Mouse (Mus musculus) G1E (cell line): ENCODE data around the gene Kank4. TPM values are rescaled to one million over a fixed set of nuclear protein-coding genes. Genes with fewer than 3 reads are reported as not detected.

Experiments used
- ATAC-seq: 2 replicates; pipeline ENCODE4 v1.8.0; 2016; ENCODE audit warnings: mild to moderate bottlenecking; ENCODE audit not compliant: insufficient number of reproducible peaks, poor library complexity, low FRiP score, severe bottlenecking; ENCODE audit errors: extremely low read depth
- DNase-seq: peaks from one replicate; pipeline ENCODE4 v3.0.0; 2012; ENCODE audit warnings: low spot score
- H3K27me3 ChIP-seq: 2 replicates; pipeline ENCODE4 v1.6.1; 2012; ENCODE audit warnings: mild to moderate bottlenecking, low read length, inconsistent platforms; ENCODE audit not compliant: insufficient read depth
- H3K36me3 ChIP-seq: replicated peaks from 2 replicates; pipeline ENCODE3; 2012; ENCODE audit warnings: mild to moderate bottlenecking, inconsistent platforms
- H3K4me1 ChIP-seq: 2 replicates; pipeline ENCODE4 v1.6.1; 2012; ENCODE audit warnings: low read depth, low read length, inconsistent platforms, mixed read lengths; ENCODE audit not compliant: insufficient read depth
- H3K4me3 ChIP-seq: 2 replicates; pipeline ENCODE4 v1.5.1; 2012; ENCODE audit warnings: low read depth, mild to moderate bottlenecking, inconsistent platforms, low read length, moderate library complexity, mixed read lengths
- H3K9me3 ChIP-seq: replicated peaks from 2 replicates; pipeline ENCODE4 v1.6.1; 2012; ENCODE audit warnings: inconsistent platforms
- CTCF ChIP-seq: IDR thresholded peaks from 2 replicates; pipeline ENCODE4 v1.5.1; 2012; ENCODE audit warnings: low read depth, low read length, inconsistent platforms, mixed read lengths
- GATA1 ChIP-seq: IDR thresholded peaks from 2 replicates; pipeline ENCODE4 v1.6.1; 2012; ENCODE audit warnings: borderline replicate concordance, low read length, inconsistent platforms, mixed read lengths
- GATA2 ChIP-seq: IDR thresholded peaks from 2 replicates; pipeline ENCODE4 v1.6.1; 2012; ENCODE audit warnings: low read depth, low read length, inconsistent platforms, borderline replicate concordance
- POLR2AphosphoS5 ChIP-seq: IDR thresholded peaks from 2 replicates; pipeline ENCODE4 v1.6.1; 2012; ENCODE audit warnings: low read depth, low read length, inconsistent platforms; ENCODE audit not compliant: insufficient replicate concordance
- TAL1 ChIP-seq: conservative IDR thresholded peaks from 2 replicates; pipeline ENCODE4 v1.6.1; 2012; ENCODE audit warnings: low read depth, low read length, inconsistent platforms, mixed read lengths
- polyA plus RNA-seq: library from polyadenylated mRNA; stranded (reverse); fragments of >175 nt; gene quantifications from 2 replicates; pipeline ENCODE4 v1.2.3, GENCODE M21; 2012
- total RNA-seq, 2 experiments: library from RNA; stranded (forward) in 1 of 2; stranded (reverse) in 1 of 2; fragments of 200-1000 nt in 1 of 2; fragments of >200 nt in 1 of 2; fragmentation: Nextera tagmentation in 1 of 2; gene quantifications; 2 replicates each; pipeline ENCODE4 v1.2.3; 2014 to 2017

Kank4 gene
- total and polyA plus RNA-seq, 3 experiments, result 0.33 TPM; not detected in 2

GRCm38 (mm10) chr4:98816807-98817183, 542 bp downstream of the Kank4 start:
- no peaks in the 10 kb centered on the region for H3K4me1 ChIP-seq
- DNase-seq (no peak), ATAC-seq (no peak)
- H3K4me3 ChIP-seq, result no peak overlapping the region; the same call in 1 of the 2 replicates
- H3K36me3 ChIP-seq, result no peaks in the 10 kb centered on the region
- peaks cover 71% of the 10 kb centered on the region for H3K9me3 ChIP-seq
- TF ChIP-seq GATA1, result no peak
- TF ChIP-seq CTCF, result no peak
- TF ChIP-seq POLR2AphosphoS5, result no peak
- TF ChIP-seq TAL1, result no peak
- TF ChIP-seq GATA2, result no peak
- no peaks in the 10 kb centered on the region for H3K27me3 ChIP-seq

- Histone ChIP-seq H3K36me3 (no peaks in the 10 kb centered on the region), H3K27me3 (no peaks in the 10 kb centered on the region), H3K4me3 (no peak overlapping the region), H3K9me3 (peaks cover 74% of the 10 kb centered on the region), H3K4me1 (no peaks in the 10 kb centered on the region)
- TF ChIP-seq TAL1 (no peak), GATA1 (no peak), CTCF (no peak), POLR2AphosphoS5 (no peak), GATA2 (no peak)
- no peak for DNase-seq
- ATAC-seq, result no peak
These were observed 11.0 kb downstream of the Kank4 start for GRCm38 (mm10) chr4:98806306-98806705.

GRCm38 (mm10) chr4:98805291-98806048, 11.9 kb downstream of the Kank4 start:
- ATAC-seq (no peak), DNase-seq (no peak)
- Histone ChIP-seq H3K9me3 (peaks cover 74% of the 10 kb centered on the region), H3K36me3 (no peaks in the 10 kb centered on the region), H3K4me3 (no peak overlapping the region), H3K4me1 (no peaks in the 10 kb centered on the region), H3K27me3 (no peaks in the 10 kb centered on the region)
- TF ChIP-seq GATA1 (no peak), GATA2 (no peak), CTCF (no peak), TAL1 (no peak), POLR2AphosphoS5 (no peak)

- no peak for TF ChIP-seq GATA1
- H3K9me3 ChIP-seq, result peaks cover 79% of the 10 kb centered on the region
These were observed 12.7 kb downstream of the Kank4 start for GRCm38 (mm10) chr4:98804476-98805134.

GRCm38 (mm10) chr4:98801775-98802174, 15.6 kb downstream of the Kank4 start:
- Histone ChIP-seq H3K36me3 (no peaks in the 10 kb centered on the region), H3K4me3 (no peak overlapping the region), H3K4me1 (no peaks in the 10 kb centered on the region), H3K9me3 (peaks cover 71% of the 10 kb centered on the region), H3K27me3 (no peaks in the 10 kb centered on the region)
- ATAC-seq, result no peak
- no peak for TF ChIP-seq GATA1
- TF ChIP-seq TAL1, result no peak
- no peak for TF ChIP-seq GATA2
- no peak for TF ChIP-seq CTCF
- no peak for TF ChIP-seq POLR2AphosphoS5
- DNase-seq, result no peak

More at GRCm38 (mm10) chr4:98804476-98805134, 12.7 kb downstream of the Kank4 start:
- Histone ChIP-seq H3K4me1 (no peaks in the 10 kb centered on the region), H3K36me3 (no peaks in the 10 kb centered on the region), H3K27me3 (no peaks in the 10 kb centered on the region), H3K4me3 (no peak overlapping the region)
- no peak for ATAC-seq
- DNase-seq, result no peak

DNA sequence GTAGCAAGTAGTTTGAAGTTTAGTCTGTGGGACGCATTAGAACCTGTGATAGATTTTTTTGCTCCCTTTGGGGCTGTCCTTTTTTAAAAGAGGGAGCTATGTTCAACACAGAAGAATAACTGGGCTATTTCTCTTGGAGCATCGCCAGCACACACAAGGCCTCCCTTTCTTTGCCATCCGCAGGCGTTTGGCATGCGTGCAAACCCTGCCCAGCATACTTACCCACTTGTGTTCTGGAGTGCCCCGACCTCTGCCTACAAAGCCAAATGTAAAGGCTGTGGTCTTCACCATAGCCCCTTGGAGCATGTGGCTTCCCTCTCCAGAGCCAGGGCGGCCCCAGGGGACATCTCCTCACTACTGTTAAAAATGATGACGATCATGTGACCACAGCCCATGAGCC, 16.5 kb downstream of the Kank4 start:
- H3K4me1 ChIP-seq, result no peaks in the 10 kb centered on the region

More for the DNA sequence above, 16.5 kb downstream of the Kank4 start:
- no peaks in the 10 kb centered on the region for H3K27me3 ChIP-seq
- TF ChIP-seq CTCF, result no peak
- no peaks in the 10 kb centered on the region for H3K36me3 ChIP-seq
- no peak for ATAC-seq
- DNase-seq, result no peak
- no peak overlapping the region for H3K4me3 ChIP-seq
- peaks cover 73% of the 10 kb centered on the region for H3K9me3 ChIP-seq
